28 mouse cellular contexts compared by ENCODE assay signal in genomic region chr8:75133399-75133798, GRCm38 (mm10).
"Had no signal": no experiment of that assay in that cellular context is flagged by ENCODE, and none has a peak within 500 bp of the region (broad histone marks: within the 10 kb centered on the region; RNA-seq: fewer than 3 reads in every experiment).

No protein-coding gene starts in this region.

- H3K4me3 ChIP-seq: embryonic facial prominence, embryonic 10.5 days; embryonic facial prominence, embryonic 12.5 days; embryonic facial prominence, embryonic 13.5 days; embryonic facial prominence, embryonic 15.5 days; erythroblast, embryonic 14.5 days; forebrain, embryonic 10.5 days; forebrain, embryonic 12.5 days; forebrain, embryonic 13.5 days; forebrain, embryonic 15.5 days; gastrocnemius, adult 2 months; heart, adult 2 months had no signal

- DNase-seq: cerebellum, adult 18-20 months; cerebellum, adult 2 months; cerebellum, adult 8-10 months; cerebellum, adult 9-10 months; cerebellum, adult 9-11 months; cerebellum, postnatal 10 days; cerebellum, postnatal 14 days; cerebellum, postnatal 25 days; cerebellum, postnatal 36 days; embryo, embryonic 11 days; forebrain, postnatal 0 days; gastrocnemius, adult 2 months; gastrocnemius, postnatal 10 days; gastrocnemius, postnatal 14 days; gastrocnemius, postnatal 25 days; gastrocnemius, postnatal 36 days; heart, adult 2 months had no signal

- H3K4me1 ChIP-seq: embryonic facial prominence, embryonic 10.5 days; embryonic facial prominence, embryonic 12.5 days; embryonic facial prominence, embryonic 13.5 days; embryonic facial prominence, embryonic 15.5 days; forebrain, embryonic 12.5 days had no signal

- ATAC-seq: forebrain, embryonic 13.5 days; forebrain, embryonic 14.5 days; forebrain, embryonic 15.5 days; forebrain, embryonic 16.5 days; forebrain, postnatal 0 days had no signal

- H3K9me3 ChIP-seq: embryonic facial prominence, embryonic 10.5 days; embryonic facial prominence, embryonic 12.5 days; embryonic facial prominence, embryonic 13.5 days; embryonic facial prominence, embryonic 15.5 days; forebrain, embryonic 10.5 days; forebrain, embryonic 12.5 days; forebrain, embryonic 13.5 days; forebrain, embryonic 15.5 days had no signal

- H3K36me3 ChIP-seq: forebrain, embryonic 15.5 days had no signal

- H3K27ac ChIP-seq: embryonic facial prominence, embryonic 10.5 days; embryonic facial prominence, embryonic 12.5 days; embryonic facial prominence, embryonic 13.5 days; embryonic facial prominence, embryonic 15.5 days; forebrain, embryonic 10.5 days; forebrain, embryonic 12.5 days; forebrain, embryonic 13.5 days; forebrain, embryonic 15.5 days; gastrocnemius, adult 2 months; heart, adult 2 months had no signal

- H3K9ac ChIP-seq: embryonic facial prominence, embryonic 12.5 days; embryonic facial prominence, embryonic 13.5 days; embryonic facial prominence, embryonic 15.5 days; forebrain, embryonic 12.5 days; forebrain, embryonic 13.5 days; forebrain, embryonic 15.5 days; forebrain, postnatal 0 days had no signal

- H3K4me2 ChIP-seq: embryonic facial prominence, embryonic 12.5 days; embryonic facial prominence, embryonic 13.5 days; embryonic facial prominence, embryonic 15.5 days; forebrain, embryonic 12.5 days; forebrain, embryonic 13.5 days; forebrain, embryonic 15.5 days had no signal

- H3K27me3 ChIP-seq: embryonic facial prominence, embryonic 12.5 days; embryonic facial prominence, embryonic 13.5 days; embryonic facial prominence, embryonic 15.5 days; forebrain, embryonic 12.5 days; forebrain, embryonic 13.5 days; forebrain, embryonic 15.5 days had no signal
